Mouse (Mus musculus): Measurements from ENCODE around the gene Ppara. TPM values are rescaled to one million over a fixed set of nuclear protein-coding genes. Genes with fewer than 3 reads are reported as not detected.

Ppara gene
- polyA plus RNA-seq (2015; fragmentation: Nextera tagmentation; extraction: Ambion mirVana): 3.1 TPM in 2 replicates

DNA sequence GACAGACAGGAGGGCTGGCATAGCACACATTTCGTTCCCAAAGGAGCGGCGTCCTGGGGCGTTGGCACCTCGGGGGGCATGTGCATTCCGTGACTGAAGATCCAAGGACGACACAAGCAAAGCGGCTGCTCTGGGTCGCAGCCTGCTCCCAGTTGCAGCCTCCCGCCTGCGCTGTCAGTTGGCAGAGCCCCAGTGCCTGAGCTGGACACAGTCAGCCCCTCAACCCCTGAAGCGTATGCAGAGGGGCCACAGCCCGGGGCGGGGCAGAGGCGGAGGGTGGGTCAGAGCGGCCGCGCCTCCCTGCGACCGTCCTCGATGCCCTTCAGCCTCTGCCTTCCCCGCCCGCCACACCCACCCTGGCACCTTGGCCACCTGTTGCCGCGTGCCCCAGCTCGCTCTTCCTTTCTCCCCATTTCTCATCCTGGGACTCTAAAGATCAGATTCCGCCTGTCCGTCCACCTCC, at the start of gene Ppara:
TSS of gene Ppara (plus strand) at position 413 of the 463 bp plus-strand sequence.

DNA sequence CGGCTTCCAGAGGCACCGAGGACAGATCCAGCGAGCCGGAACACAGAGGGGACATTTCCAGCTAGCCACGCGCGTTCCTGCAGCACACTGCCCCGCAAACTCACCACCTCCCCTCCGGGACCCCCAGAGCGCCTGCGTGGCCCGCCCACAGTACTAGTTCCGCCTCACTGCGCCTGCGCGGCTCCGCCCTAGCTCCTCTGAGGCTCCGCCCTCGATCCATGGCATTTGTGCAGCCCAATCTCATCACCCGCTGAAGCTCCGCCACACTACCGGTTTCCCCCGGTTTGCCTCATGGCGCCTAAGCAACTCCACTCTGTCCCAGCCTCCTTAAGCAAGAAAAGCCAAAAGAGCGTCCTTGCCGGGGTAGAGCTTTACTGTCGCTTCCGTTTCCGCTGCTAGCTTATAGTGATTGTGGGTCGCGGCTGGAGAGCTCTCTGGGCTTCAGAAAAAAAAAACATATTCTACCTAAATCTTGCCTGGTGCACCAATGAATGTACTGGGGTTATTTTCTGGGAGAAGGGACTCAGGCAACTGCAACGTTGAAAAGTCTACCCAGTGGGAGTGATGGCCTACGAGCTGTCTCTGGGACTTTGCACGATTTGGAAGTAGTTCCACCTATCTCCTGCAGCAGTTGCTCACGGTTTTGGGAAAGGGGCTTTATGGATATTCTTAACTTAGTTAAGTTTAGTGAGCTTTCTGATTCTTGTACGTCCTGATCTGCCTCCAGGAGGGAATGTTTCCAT, 76.9 kb downstream of the Ppara start, which contains the start of gene Cdpf1:
TSS of gene Cdpf1 (minus strand) at position 163 of the 743 bp plus-strand sequence.

DNA sequence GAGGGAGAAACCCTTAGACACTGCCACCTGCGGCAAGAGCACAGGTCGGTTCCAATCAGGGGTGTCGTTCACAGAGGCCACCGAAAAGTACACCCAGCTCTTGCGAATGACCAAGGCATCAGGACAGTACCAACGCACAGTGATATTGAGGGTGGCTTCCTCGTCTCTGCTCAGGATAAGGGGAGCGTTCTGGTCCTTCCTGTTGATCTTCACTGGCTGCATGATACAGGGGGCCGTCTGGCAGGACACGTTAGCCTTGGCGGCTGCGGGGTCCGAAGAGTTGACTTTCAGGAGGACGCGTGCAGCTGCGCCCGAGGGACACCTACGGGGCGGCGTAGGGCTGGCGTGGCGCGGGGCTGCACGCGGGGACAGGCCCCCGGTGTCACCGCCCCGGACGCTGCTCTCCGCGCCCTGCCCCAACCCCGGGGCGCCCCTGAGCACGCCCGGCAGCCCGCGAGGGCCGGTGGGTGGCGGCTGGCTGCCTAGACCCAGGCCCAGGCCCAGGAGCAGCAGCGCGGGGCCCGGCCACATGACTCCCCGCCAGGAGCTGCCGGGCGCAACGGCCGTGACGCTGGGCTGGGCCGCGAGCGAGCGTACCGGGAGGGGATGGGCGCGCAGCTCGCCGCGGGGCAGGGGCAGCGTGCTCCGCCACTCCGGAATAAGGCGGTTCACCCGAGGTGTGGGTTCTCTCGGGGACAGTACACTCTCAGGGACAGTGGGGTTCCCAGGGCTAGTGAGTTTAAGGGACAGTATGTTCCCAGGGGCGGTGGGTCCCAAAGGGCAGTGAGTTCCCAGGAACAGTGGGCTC, 86.6 kb downstream of the Ppara start, which contains the start of gene Pkdrej:
TSS of gene Pkdrej (minus strand) at position 532 of the 808 bp plus-strand sequence.

GRCm38 (mm10) chr15:85831954-85832590, 97.3 kb downstream of the Ppara start, which contains the start of gene Ttc38:
Ttc38 (plus strand) TSS chr15:85832306.

MicroRNAs encoded within 50 kb of the gene (microRNA counts, 519-probe panel; counts per million panel counts)
- microRNA mmu-let-7b: 7,050 counts per million, percentile 96 among the panel's probes with 10 or more counts
- microRNA mmu-let-7c: 7,607 counts per million, percentile 99 among the panel's probes with 10 or more counts

Small RNA genes lying within 50 kb of the gene (microRNA-seq; reads per million reads assigned to microRNA genes)
- 9,128 reads per million, percentile 95 among the genes with 10 or more reads in this experiment for gene Mirlet7b
- gene Mirlet7c-2: 919 reads per million, percentile 73 among the genes with 10 or more reads in this experiment

Other genes with a start within 250 kb of the Ppara start
- gene 7530416G11Rik, start 231.8 kb upstream of the Ppara start, polyA plus RNA-seq (2015; fragmentation: Nextera tagmentation; extraction: Ambion mirVana): not detected in 2 replicates
- 21.6 and 22.2 TPM in 2 replicates for gene Wnt7b, start 152.5 kb upstream of the Ppara start, polyA plus RNA-seq (2015; fragmentation: Nextera tagmentation; extraction: Ambion mirVana)
- 24.6 and 25.6 TPM in 2 replicates for gene Cdpf1, start 76.7 kb downstream of the Ppara start, polyA plus RNA-seq (2015; fragmentation: Nextera tagmentation; extraction: Ambion mirVana)
- gene Pkdrej, start 86.8 kb downstream of the Ppara start, polyA plus RNA-seq (2015; fragmentation: Nextera tagmentation; extraction: Ambion mirVana): 0.05 and 0.06 TPM in 2 replicates
- 3.8 and 3.9 TPM in 2 replicates for gene Ttc38, start 97.3 kb downstream of the Ppara start, polyA plus RNA-seq (2015; fragmentation: Nextera tagmentation; extraction: Ambion mirVana)
- gene Gtse1, start 124.8 kb downstream of the Ppara start, polyA plus RNA-seq (2015; fragmentation: Nextera tagmentation; extraction: Ambion mirVana): 1.9 and 2.8 TPM in 2 replicates
- 41.0 and 47.3 TPM in 2 replicates for gene Trmu, start 144.3 kb downstream of the Ppara start, polyA plus RNA-seq (2015; fragmentation: Nextera tagmentation; extraction: Ambion mirVana)

All from neural tube, postnatal 0 days (tissue).